Mouse (Mus musculus): ENCODE data around the gene Pax1.

Pax1 gene

GRCm38 (mm10) chr2:147372947-147373666, 11.4 kb downstream of the Pax1 start:
- no peak for DNase-seq (ENCODE audit: low spot score)

- no peak for DNase-seq (ENCODE audit: low spot score)
These were observed 11.9 kb downstream of the Pax1 start for GRCm38 (mm10) chr2:147373667-147374007.

DNA sequence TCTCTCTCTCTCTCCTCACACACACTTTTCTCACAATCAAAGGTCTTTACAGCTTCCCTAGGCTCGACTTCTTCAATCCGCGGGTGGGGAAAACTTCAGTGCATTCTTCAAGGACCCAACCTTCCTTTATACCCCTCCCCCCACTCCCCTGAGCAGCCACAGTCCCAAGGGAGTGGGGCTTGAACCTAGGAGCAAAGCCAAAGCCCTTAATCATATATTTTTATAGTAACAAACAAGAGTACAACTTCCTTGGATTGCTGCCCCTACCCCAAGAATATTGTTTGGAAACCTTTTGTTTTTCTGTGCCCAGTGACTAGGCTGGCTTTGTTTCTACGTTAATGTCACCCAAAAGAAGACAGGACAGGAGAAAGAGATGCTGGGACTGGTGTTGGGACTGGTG, 12.5 kb downstream of the Pax1 start:
- no peak for DNase-seq (ENCODE audit: low spot score)

DNA sequence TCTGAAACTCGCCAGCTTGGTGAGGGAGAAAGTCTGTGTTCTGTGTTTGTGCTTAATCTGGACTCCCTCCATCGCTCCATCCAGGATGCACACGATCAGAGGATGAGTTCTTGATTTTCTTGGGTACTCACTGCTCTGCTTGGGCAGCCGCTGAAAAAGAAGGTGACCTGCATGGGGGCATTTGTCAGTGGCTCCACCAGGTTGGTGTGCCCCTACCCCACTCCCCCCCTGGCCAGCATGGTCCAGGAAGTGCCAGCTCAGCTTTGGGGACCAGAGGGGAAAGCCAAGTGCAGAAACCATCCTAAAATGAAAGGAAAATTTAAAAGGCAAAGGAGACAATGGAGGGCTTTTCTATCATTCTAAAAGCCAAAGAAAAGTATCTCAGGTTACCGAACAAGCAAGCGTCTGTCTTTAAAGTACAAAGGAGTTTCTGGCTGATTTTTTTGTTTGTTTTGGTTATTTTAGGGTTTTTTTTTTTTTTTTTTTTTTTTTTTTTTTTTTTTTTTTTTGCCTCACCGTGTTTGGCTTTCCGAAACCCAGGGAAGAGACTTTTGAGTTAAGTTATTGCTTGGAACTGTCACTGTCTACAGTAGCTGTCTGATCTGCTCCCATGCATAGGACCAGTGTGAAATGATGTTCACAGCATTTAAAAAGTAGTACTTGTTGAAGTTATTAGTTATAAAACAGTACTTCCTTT, 13.4 kb downstream of the Pax1 start:
- no peak for DNase-seq (ENCODE audit: low spot score)

DNA sequence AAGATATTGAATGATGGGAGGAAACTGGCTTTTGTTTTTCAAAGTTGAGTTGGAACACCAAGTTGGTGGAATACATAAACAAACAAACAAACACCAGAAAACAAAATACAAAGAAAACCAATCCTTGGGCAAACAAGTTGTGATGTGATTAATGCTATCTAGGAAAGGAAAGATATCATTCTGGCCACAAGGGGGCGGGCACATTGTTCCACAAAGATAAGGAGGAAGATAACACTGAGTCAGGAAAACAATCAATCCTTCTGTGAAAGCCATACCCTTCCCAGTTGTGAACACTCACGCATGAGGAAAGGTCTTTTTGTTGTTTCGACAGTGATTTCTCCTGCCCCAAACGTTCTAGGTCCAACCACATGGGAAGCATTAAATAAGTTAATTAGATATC, 17.2 kb downstream of the Pax1 start:
- DNase-seq (ENCODE audit: low spot score), result no peak

DNA sequence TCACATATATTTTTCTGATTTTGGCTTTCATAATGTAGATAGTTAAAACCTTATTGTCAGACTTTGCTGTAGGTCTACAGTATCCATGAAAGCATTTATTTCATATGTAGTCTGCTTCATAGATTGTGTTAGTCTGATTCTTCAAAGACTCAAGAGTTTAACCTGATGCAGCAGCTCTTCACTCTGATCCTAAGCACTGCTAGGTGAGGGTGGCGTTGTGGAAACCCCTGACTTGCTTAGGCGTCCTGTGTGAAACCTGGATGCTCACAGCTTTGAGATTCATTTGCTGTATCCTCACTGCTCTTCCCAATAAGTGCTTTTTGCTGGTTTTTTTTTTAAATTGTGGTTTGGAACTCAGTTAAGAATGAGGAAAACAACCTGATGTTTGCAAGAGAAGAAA, 21.6 kb downstream of the Pax1 start:
- no peak for DNase-seq (ENCODE audit: low spot score)

- no peak for DNase-seq (ENCODE audit: low spot score)
These were observed 25.2 kb downstream of the Pax1 start for GRCm38 (mm10) chr2:147386949-147387348.

DNA sequence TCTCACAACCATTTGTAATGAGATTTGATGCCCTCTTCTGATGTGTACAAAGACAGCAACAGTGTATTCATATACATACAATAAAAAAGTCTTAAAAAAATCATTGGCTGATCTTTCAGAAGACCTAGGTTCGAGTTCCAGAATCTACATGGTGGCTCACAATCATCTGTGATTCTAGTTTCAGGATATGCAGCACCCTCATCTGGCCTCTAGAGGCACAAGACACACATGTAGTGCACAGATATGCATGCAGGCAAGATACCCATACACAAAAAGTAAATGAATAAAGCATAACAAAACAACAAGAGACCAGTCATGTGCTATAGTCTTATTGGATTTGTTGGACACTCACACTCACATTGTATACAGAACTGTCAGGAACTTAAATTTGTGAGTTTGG, 47.6 kb downstream of the Pax1 start:
- DNase-seq (ENCODE audit: low spot score), result no peak

GRCm38 (mm10) chr2:147415037-147415436, 53.3 kb downstream of the Pax1 start:
- no peak for DNase-seq (ENCODE audit: low spot score)

GRCm38 (mm10) chr2:147424582-147425255, 63.0 kb downstream of the Pax1 start:
- no peak for DNase-seq (ENCODE audit: low spot score)

DNA sequence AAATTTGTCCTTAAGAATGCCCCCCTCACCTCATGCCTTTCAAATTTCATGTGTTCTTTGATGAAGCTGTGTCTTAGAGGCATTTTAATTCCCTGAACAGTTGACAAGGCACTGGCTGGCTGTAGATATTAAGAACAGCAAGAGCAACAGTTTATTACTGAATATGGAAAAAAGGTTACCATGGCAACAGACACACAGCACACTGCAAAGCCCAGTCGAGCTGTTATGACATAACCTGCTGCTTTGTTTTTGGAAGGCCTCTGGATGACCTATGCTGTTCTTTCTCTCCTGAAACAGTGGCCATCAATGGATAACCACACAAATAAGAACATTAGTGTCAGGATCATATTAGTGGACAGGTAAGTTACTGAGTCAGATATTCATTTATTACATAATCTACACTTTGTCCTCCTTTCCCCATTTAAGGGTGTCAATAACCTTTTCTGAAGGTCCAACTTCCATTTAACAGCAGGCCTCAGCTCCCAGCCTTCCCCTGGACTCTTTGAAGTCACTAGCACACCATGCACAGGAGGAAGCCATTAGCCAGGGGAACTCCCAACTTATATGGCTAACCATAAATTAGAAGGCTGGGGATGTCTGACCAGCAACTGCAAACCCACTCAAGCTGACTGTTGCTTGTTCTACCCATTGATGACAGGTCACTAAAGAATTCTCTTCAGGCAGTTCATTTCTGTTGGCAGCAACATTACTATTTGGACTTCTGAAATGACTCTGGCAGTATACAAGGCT, 68.1 kb downstream of the Pax1 start:
- DNase-seq (ENCODE audit: low spot score), result no peak

- DNase-seq (ENCODE audit: low spot score), result no peak
These were observed 71.4 kb downstream of the Pax1 start for GRCm38 (mm10) chr2:147433120-147433519.

Measured in ovary, adult 18-20 months (tissue).